Mouse (Mus musculus): Measurements from ENCODE around the gene Wnt3. TPM values are rescaled to one million over a fixed set of nuclear protein-coding genes. Genes with fewer than 3 reads are reported as not detected.

Wnt3 gene
- polyA plus RNA-seq, 1 experiment, result 24.1 TPM

- no peak overlapping the region for H3K4me3 ChIP-seq (ENCODE audit: control insufficient read depth, low read depth, low read length)
- no peaks in the 10 kb centered on the region for H3K27me3 ChIP-seq (ENCODE audit: control insufficient read depth, insufficient read depth, low read length)
- no peak overlapping the region for H3K27ac ChIP-seq (ENCODE audit: control insufficient read depth, insufficient read depth, low read depth, low read length)
- no peaks in the 10 kb centered on the region for H3K4me1 ChIP-seq (ENCODE audit: control insufficient read depth, insufficient read depth, low read length)
- H3K36me3 ChIP-seq (ENCODE audit: control insufficient read depth, insufficient read depth, low read length), result no peaks in the 10 kb centered on the region
- TF ChIP-seq POLR2A (IDR thresholded peaks at IDR 0.05; ENCODE audit: control insufficient read depth, low read depth, low read length) (no peak), CTCF (IDR thresholded peaks at IDR 0.05; ENCODE audit: control insufficient read depth, insufficient read depth, insufficient replicate concordance, low read depth, low read length) (no peak)
Measured at GRCm38 (mm10) chr11:103830476-103830875, 56.5 kb downstream of the Wnt3 start.

- Histone ChIP-seq H3K36me3 (ENCODE audit: control insufficient read depth, insufficient read depth, low read length) (no peaks in the 10 kb centered on the region), H3K27ac (ENCODE audit: control insufficient read depth, insufficient read depth, low read depth, low read length) (no peak overlapping the region), H3K27me3 (ENCODE audit: control insufficient read depth, insufficient read depth, low read length) (no peaks in the 10 kb centered on the region), H3K4me1 (ENCODE audit: control insufficient read depth, insufficient read depth, low read length) (no peaks in the 10 kb centered on the region), H3K4me3 (ENCODE audit: control insufficient read depth, low read depth, low read length) (no peak overlapping the region)
- TF ChIP-seq CTCF (IDR thresholded peaks at IDR 0.05; ENCODE audit: control insufficient read depth, insufficient read depth, insufficient replicate concordance, low read depth, low read length) (no peak), POLR2A (IDR thresholded peaks at IDR 0.05; ENCODE audit: control insufficient read depth, low read depth, low read length) (no peak)
Measured at GRCm38 (mm10) chr11:103831766-103832165, 57.8 kb downstream of the Wnt3 start.

- H3K36me3 ChIP-seq (ENCODE audit: control insufficient read depth, insufficient read depth, low read length), result no peaks in the 10 kb centered on the region
- H3K27ac ChIP-seq (ENCODE audit: control insufficient read depth, insufficient read depth, low read depth, low read length), result no peak overlapping the region
- TF ChIP-seq POLR2A (IDR thresholded peaks at IDR 0.05; ENCODE audit: control insufficient read depth, low read depth, low read length), result no peak
- no peak for TF ChIP-seq CTCF (IDR thresholded peaks at IDR 0.05; ENCODE audit: control insufficient read depth, insufficient read depth, insufficient replicate concordance, low read depth, low read length)
- H3K27me3 ChIP-seq (ENCODE audit: control insufficient read depth, insufficient read depth, low read length), result no peaks in the 10 kb centered on the region
- H3K4me3 ChIP-seq (ENCODE audit: control insufficient read depth, low read depth, low read length), result no peak overlapping the region
- no peaks in the 10 kb centered on the region for H3K4me1 ChIP-seq (ENCODE audit: control insufficient read depth, insufficient read depth, low read length)
Measured at GRCm38 (mm10) chr11:103832331-103832730, 58.4 kb downstream of the Wnt3 start.

GRCm38 (mm10) chr11:103838955-103839354 is 65.0 kb downstream of the Wnt3 start:
- TF ChIP-seq CTCF (IDR thresholded peaks at IDR 0.05; ENCODE audit: control insufficient read depth, insufficient read depth, insufficient replicate concordance, low read depth, low read length) (no peak), POLR2A (IDR thresholded peaks at IDR 0.05; ENCODE audit: control insufficient read depth, low read depth, low read length) (no peak)
- H3K27me3 ChIP-seq (ENCODE audit: control insufficient read depth, insufficient read depth, low read length), result no peaks in the 10 kb centered on the region
- no peaks in the 10 kb centered on the region for H3K36me3 ChIP-seq (ENCODE audit: control insufficient read depth, insufficient read depth, low read length)
- no peak overlapping the region for H3K4me3 ChIP-seq (ENCODE audit: control insufficient read depth, low read depth, low read length)
- H3K4me1 ChIP-seq (ENCODE audit: control insufficient read depth, insufficient read depth, low read length), result no peaks in the 10 kb centered on the region
- no peak overlapping the region for H3K27ac ChIP-seq (ENCODE audit: control insufficient read depth, insufficient read depth, low read depth, low read length)

- Histone ChIP-seq H3K27ac (ENCODE audit: control insufficient read depth, insufficient read depth, low read depth, low read length) (no peak overlapping the region), H3K27me3 (ENCODE audit: control insufficient read depth, insufficient read depth, low read length) (no peaks in the 10 kb centered on the region), H3K4me1 (ENCODE audit: control insufficient read depth, insufficient read depth, low read length) (no peaks in the 10 kb centered on the region), H3K4me3 (ENCODE audit: control insufficient read depth, low read depth, low read length) (no peak overlapping the region), H3K36me3 (ENCODE audit: control insufficient read depth, insufficient read depth, low read length) (no peaks in the 10 kb centered on the region)
- TF ChIP-seq CTCF (IDR thresholded peaks at IDR 0.05; ENCODE audit: control insufficient read depth, insufficient read depth, insufficient replicate concordance, low read depth, low read length) (no peak), POLR2A (IDR thresholded peaks at IDR 0.05; ENCODE audit: control insufficient read depth, low read depth, low read length) (no peak)
Measured at GRCm38 (mm10) chr11:103840834-103841233, 66.9 kb downstream of the Wnt3 start.

- no peak overlapping the region for H3K4me3 ChIP-seq (ENCODE audit: control insufficient read depth, low read depth, low read length)
- no peaks in the 10 kb centered on the region for H3K36me3 ChIP-seq (ENCODE audit: control insufficient read depth, insufficient read depth, low read length)
- TF ChIP-seq CTCF (IDR thresholded peaks at IDR 0.05; ENCODE audit: control insufficient read depth, insufficient read depth, insufficient replicate concordance, low read depth, low read length), result no peak
- TF ChIP-seq POLR2A (IDR thresholded peaks at IDR 0.05; ENCODE audit: control insufficient read depth, low read depth, low read length), result no peak
- H3K4me1 ChIP-seq (ENCODE audit: control insufficient read depth, insufficient read depth, low read length), result no peaks in the 10 kb centered on the region
- no peak overlapping the region for H3K27ac ChIP-seq (ENCODE audit: control insufficient read depth, insufficient read depth, low read depth, low read length)
- no peaks in the 10 kb centered on the region for H3K27me3 ChIP-seq (ENCODE audit: control insufficient read depth, insufficient read depth, low read length)
Measured at GRCm38 (mm10) chr11:103848287-103848686, 74.3 kb downstream of the Wnt3 start.

- Histone ChIP-seq H3K27me3 (ENCODE audit: control insufficient read depth, insufficient read depth, low read length) (no peaks in the 10 kb centered on the region), H3K4me1 (ENCODE audit: control insufficient read depth, insufficient read depth, low read length) (no peaks in the 10 kb centered on the region), H3K27ac (ENCODE audit: control insufficient read depth, insufficient read depth, low read depth, low read length) (no peak overlapping the region), H3K4me3 (ENCODE audit: control insufficient read depth, low read depth, low read length) (no peak overlapping the region), H3K36me3 (ENCODE audit: control insufficient read depth, insufficient read depth, low read length) (no peaks in the 10 kb centered on the region; the same call in 1 of the 2 replicates)
- no peak for TF ChIP-seq CTCF (IDR thresholded peaks at IDR 0.05; ENCODE audit: control insufficient read depth, insufficient read depth, insufficient replicate concordance, low read depth, low read length)
- no peak for TF ChIP-seq POLR2A (IDR thresholded peaks at IDR 0.05; ENCODE audit: control insufficient read depth, low read depth, low read length)
Measured at GRCm38 (mm10) chr11:103852590-103853283, 78.8 kb downstream of the Wnt3 start.

Measured in testis, adult 2 months (tissue).